Mouse (Mus musculus): ENCODE measurements around the gene Elobl. TPM values are rescaled to one million over a fixed set of nuclear protein-coding genes. Genes with fewer than 3 reads are reported as not detected.

Elobl gene
- polyA plus RNA-seq, 1 experiment from 2014 or later: not detected

DNA sequence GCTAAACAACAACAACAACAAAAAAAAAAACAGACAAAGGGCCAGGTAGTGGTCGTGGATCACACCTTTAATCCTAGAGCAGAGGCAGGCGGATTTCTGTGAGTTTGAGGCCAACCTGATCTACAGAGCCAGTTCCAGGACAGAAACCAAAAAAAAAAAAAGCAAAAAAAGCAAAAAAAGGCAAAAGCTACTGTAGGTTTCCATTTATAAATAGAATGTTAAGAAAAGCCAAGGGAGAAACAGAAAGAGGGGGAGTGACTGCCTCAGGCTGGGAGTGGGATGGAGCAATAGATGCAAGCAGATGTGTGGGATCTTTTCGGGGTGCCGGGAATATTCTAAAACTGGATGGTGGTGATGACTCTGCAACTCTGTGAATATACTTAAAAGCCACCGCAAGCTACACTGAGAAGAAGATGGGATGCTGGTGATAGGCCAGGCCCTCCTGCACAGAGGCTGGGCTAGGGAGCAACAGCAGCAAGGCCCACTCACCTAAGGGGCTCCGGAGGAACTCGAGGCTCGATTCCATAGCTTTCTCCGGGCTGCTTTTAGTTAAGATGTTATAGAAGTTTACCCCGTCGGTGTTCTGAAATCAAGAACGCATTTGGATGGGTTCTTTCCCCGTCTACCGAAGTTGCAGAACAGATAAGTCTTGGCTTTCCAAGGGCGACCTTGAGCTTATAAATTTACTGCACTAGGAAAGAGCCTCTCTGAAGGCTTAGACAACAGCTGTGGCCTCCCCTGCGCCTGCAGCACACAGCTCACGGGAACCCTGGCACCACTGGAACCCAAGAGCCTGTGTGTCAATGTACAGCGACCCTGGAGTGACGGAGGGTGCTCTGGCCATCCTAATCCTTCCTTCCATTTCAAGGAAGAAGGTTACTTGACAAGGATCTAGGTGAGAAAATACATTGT lies 32.4 kb downstream of the Elobl start:
- no peak overlapping the region for H3K9ac ChIP-seq
- H3K4me1 ChIP-seq (replicated peaks): no peaks in the 10 kb centered on the region
- ATAC-seq (ENCODE audit: insufficient number of reproducible peaks, low FRiP score): no peak
- WGBS: 88% methylated on average over 19 of the region's 19 CpGs
- H3K4me2 ChIP-seq: no peak overlapping the region
- no peaks in the 10 kb centered on the region for H3K27me3 ChIP-seq (replicated peaks)
- H3K9me3 ChIP-seq (replicated peaks): no peaks in the 10 kb centered on the region
- H3K36me3 ChIP-seq: peaks cover 36% of the 10 kb centered on the region
- H3K27ac ChIP-seq (ENCODE audit: poor library complexity, severe bottlenecking): no peak overlapping the region
- H3K4me3 ChIP-seq: no peak overlapping the region

DNA sequence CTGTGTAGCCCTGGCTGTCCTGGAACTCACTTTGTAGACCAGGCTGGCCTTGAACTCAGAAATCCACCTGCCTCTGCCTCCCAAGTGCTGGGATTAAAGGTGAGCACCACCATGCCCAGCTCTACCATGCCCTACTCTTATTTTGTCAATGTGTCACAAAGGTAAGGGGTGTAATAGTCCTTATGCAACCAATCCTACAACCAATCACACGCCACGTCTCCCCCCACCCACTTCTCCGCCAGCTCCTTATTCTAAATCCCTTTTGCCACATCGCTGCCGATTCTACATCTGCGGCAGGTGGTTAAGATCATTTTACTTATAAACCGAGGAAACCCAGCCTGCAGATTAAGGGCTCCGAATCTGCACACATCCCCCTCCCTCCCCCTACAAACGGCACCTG lies 33.7 kb downstream of the Elobl start:
- Histone ChIP-seq H3K36me3 (peaks cover 42% of the 10 kb centered on the region), H3K4me3 (no peak overlapping the region), H3K27ac (ENCODE audit: poor library complexity, severe bottlenecking) (no peak overlapping the region), H3K4me2 (no peak overlapping the region), H3K27me3 (replicated peaks) (no peaks in the 10 kb centered on the region), H3K9me3 (replicated peaks) (no peaks in the 10 kb centered on the region), H3K9ac (no peak overlapping the region), H3K4me1 (replicated peaks) (no peaks in the 10 kb centered on the region)
- no peak for ATAC-seq (ENCODE audit: insufficient number of reproducible peaks, low FRiP score)
- 85% methylated on average over 9 of the region's 9 CpGs for WGBS

DNA sequence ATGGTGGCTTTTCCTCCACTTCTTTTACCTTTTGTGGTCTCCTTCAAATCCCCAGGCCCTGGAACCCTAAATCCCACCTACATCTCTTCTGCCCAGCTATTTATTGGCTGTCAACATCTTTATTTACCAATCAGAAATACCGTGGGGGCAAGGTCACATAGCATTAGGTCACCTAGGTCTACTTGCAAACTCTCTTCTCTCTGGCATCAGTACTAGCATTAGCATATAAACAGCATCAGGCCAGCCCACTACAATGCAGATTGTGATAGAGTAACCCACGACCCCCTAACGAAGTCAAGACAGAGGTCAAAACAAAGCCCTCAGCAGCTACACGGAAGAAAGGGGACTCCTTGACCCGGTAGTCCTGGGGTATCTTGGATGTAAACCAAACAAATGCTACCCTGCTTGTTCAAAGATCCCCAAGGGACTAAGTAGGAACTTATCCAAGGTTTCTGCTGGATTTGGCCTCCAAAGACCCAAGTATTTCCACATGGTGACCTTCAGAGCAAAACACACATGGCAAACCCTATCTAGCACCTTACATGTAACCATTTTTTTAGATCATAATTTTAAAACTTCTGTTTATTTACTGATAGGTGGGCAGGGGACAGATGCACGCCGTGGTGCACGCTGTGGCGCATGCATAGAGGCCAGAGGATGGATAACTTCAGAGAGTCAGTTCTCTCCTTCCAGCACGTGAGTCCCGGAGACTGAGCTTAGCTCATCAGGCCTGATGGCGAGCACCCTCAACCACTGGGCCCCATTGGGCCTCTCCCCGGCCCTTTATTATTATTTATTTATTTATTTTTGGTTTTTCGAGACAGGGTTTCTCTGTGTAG lies 34.8 kb downstream of the Elobl start:
- H3K4me1 ChIP-seq (replicated peaks): no peaks in the 10 kb centered on the region
- H3K4me3 ChIP-seq: no peak overlapping the region
- H3K9ac ChIP-seq: no peak overlapping the region
- H3K27ac ChIP-seq (ENCODE audit: poor library complexity, severe bottlenecking): no peak overlapping the region
- no peak for ATAC-seq (ENCODE audit: insufficient number of reproducible peaks, low FRiP score)
- H3K27me3 ChIP-seq (replicated peaks): no peaks in the 10 kb centered on the region
- WGBS: 79% methylated on average over 14 of the region's 14 CpGs
- no peaks in the 10 kb centered on the region for H3K9me3 ChIP-seq (replicated peaks)
- H3K36me3 ChIP-seq: peaks cover 52% of the 10 kb centered on the region
- no peak overlapping the region for H3K4me2 ChIP-seq

DNA sequence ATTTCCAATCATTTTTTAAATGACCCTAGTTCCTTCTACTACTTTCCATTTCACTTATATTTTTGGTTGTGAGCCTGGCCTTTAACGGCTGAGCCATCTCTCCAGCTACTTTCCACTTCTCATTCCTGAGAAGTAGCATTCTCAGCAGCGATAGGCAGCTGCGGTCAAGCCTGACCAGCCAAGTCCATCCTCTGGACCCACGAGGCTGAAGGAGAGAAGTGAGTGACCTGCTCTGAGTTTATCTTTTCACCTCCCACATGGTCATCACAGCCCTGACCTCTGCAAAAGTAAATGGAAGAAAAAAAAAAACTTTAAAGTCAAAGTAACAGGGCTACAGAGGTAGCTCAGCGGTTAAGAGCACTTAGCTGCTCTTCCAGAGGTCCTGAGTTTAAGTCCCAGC lies 40.2 kb downstream of the Elobl start:
- Histone ChIP-seq H3K4me3 (no peak overlapping the region), H3K4me1 (replicated peaks) (no peaks in the 10 kb centered on the region), H3K9ac (no peak overlapping the region), H3K4me2 (no peak overlapping the region), H3K36me3 (peaks cover 64% of the 10 kb centered on the region), H3K27ac (ENCODE audit: poor library complexity, severe bottlenecking) (no peak overlapping the region), H3K9me3 (replicated peaks) (no peaks in the 10 kb centered on the region), H3K27me3 (replicated peaks) (no peaks in the 10 kb centered on the region)
- 70% methylated on average over 5 of the region's 5 CpGs for WGBS
- ATAC-seq (ENCODE audit: insufficient number of reproducible peaks, low FRiP score): no peak

Other genes with a start within 250 kb of the Elobl start
- 18.7 and 20.5 TPM in 2 replicates for gene Msi2, start 248.4 kb downstream of the Elobl start, polyA plus RNA-seq (2016; fragmentation: Nextera tagmentation; extraction: Ambion mirVana)
- 34.1 and 38.9 TPM in 2 replicates for gene Akap1, start 102.3 kb downstream of the Elobl start, polyA plus RNA-seq (2016; fragmentation: Nextera tagmentation; extraction: Ambion mirVana)
- 47.2 and 47.5 TPM in 2 replicates for gene Scpep1, start 11.5 kb downstream of the Elobl start, polyA plus RNA-seq (2016; fragmentation: Nextera tagmentation; extraction: Ambion mirVana)
- 15.5 and 16.1 TPM in 2 replicates for gene Coil, start 3.3 kb upstream of the Elobl start, polyA plus RNA-seq (2016; fragmentation: Nextera tagmentation; extraction: Ambion mirVana)
- 15.2 and 15.3 TPM in 2 replicates for gene Trim25, start 32.4 kb upstream of the Elobl start, polyA plus RNA-seq (2016; fragmentation: Nextera tagmentation; extraction: Ambion mirVana)
- gene Dgke, start 99.9 kb upstream of the Elobl start, polyA plus RNA-seq (2016; fragmentation: Nextera tagmentation; extraction: Ambion mirVana): 7.2 and 8.2 TPM in 2 replicates
- not detected in 2 replicates for gene Gm525, start 106.9 kb upstream of the Elobl start, polyA plus RNA-seq (2016; fragmentation: Nextera tagmentation; extraction: Ambion mirVana)